Mouse (Mus musculus) small intestine, adult 2 months (tissue): ENCODE measurements around the gene Ppbp.

ENCODE experiments used
- CTCF ChIP-seq: fragments of 200-500 bp; IDR thresholded peaks from 2 replicates; pipeline ENCODE4 v1.5.1; 2012; ENCODE audit warnings: low read depth, mild to moderate bottlenecking, control low read depth, inconsistent platforms, low read length, moderate library complexity, mixed read lengths; ENCODE audit not compliant: insufficient replicate concordance, insufficient read length; ENCODE audit errors: extremely low read depth
- POLR2A ChIP-seq: fragments of 200-500 bp; IDR thresholded peaks from 2 replicates; pipeline ENCODE4 v1.6.1; 2012; ENCODE audit warnings: low read depth, mild to moderate bottlenecking, control low read depth, inconsistent platforms, low read length, moderate library complexity

DNA sequence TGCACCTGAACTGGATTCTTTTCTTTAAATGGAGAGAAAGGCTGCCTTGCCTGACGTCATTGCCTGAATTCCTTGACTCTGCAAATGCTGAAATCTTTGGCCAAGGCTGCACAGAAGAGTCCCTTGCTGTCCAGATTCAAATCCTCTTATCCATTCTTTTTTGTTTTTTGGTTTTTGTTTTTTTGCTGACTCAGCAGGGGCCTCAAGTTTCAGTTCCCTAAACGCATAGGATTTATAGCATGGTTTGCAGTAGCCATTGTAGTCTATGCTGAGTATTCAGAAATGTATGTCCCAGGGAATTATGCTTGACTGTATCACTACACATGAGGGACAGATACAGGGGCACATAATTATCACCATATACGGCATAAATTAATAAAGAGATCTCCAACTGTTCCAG, 3.1 kb downstream of the Ppbp start:
- TF ChIP-seq CTCF (no peak), POLR2A (no peak)
